Mouse (Mus musculus) liver, embryonic 12.5 days (tissue): ENCODE results near the gene Nphs1. TPM values are rescaled to one million over a fixed set of nuclear protein-coding genes. Genes with fewer than 3 reads are reported as not detected.
A peak's percentile ranks its signal among the peaks of the same experiment; 100 is the strongest.

ENCODE experiments used
- ATAC-seq: fragments of 200-750 bp; cut with Nextera tagmentation; 2 replicates; pipeline ENCODE4 v1.8.0; 2017; ENCODE audit warnings: moderate number of reproducible peaks, mild to moderate bottlenecking, moderate library complexity
- H3K27ac ChIP-seq: fragments of 300-500 bp; sonication (generic); 2 replicates; pipeline ENCODE4 v1.5.1; 2016; ENCODE audit warnings: mild to moderate bottlenecking
- H3K27me3 ChIP-seq: fragments of 300-500 bp; sonication (generic); replicated peaks from 2 replicates; pipeline ENCODE4 v1.6.1; 2016; ENCODE audit warnings: mild to moderate bottlenecking, moderate library complexity
- H3K36me3 ChIP-seq: fragments of 300-500 bp; sonication (generic); 2 replicates; pipeline ENCODE4 v1.6.1; 2016; ENCODE audit warnings: mild to moderate bottlenecking, moderate library complexity
- H3K4me1 ChIP-seq: fragments of 300-500 bp; sonication (generic); 2 replicates; pipeline ENCODE4 v1.6.1; 2016
- H3K4me2 ChIP-seq: fragments of 300-500 bp; sonication (generic); 2 replicates; pipeline ENCODE4 v1.6.1; 2016; ENCODE audit warnings: mild to moderate bottlenecking, moderate library complexity
- H3K4me3 ChIP-seq: fragments of 300-500 bp; sonication (generic); 2 replicates; pipeline ENCODE4 v1.5.1; 2016; ENCODE audit warnings: mild to moderate bottlenecking, moderate library complexity
- H3K9ac ChIP-seq: fragments of 300-500 bp; sonication (generic); 2 replicates; pipeline ENCODE4 v1.6.1; 2016; ENCODE audit warnings: mild to moderate bottlenecking, moderate library complexity
- H3K9me3 ChIP-seq: fragments of 300-500 bp; sonication (generic); replicated peaks from 2 replicates; pipeline ENCODE4 v1.6.1; 2016; ENCODE audit warnings: mild to moderate bottlenecking, moderate library complexity
- WGBS: fragments of 180-500 bp; shearing (Covaris S2); methylation state at CpG from one replicate; pipeline ENCODE4 v1.1.7; 2016; ENCODE audit not compliant: insufficient replicate concordance; 5-methylcytosine and 5-hydroxymethylcytosine counted together
- polyA plus RNA-seq: library from polyadenylated mRNA; unstranded; fragments of >200 nt; fragmentation: Nextera tagmentation; extraction: Ambion mirVana; gene quantifications from 2 replicates; pipeline ENCODE4 v1.2.1, GENCODE M21; 2016

Gene Nphs1
- polyA plus RNA-seq, 1 experiment from 2014 or later = 0.18 TPM

DNA sequence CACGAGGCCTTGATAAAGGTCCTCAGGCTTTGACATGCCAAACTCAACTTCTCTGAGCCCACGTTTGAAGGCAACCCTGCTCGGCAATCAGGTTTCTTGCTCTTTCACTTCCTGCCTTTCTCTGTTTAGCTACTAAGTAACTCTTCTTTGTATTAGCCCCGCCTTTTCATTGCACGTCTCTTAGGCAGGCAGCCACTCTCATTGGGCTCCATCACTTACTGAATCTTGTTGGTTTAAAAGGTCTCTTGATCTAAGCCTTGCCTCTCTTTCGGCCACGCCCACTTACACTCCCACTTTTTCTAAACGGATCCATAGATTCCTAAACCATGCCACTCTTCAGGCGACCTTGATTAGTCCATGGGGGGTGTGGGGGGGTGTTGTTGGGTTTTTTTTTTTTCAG lies 14.4 kb upstream of the Nphs1 start:
- H3K9me3 ChIP-seq = peaks cover 10% of the 10 kb centered on the region; the same call in 1 of the 2 replicates
- H3K9ac ChIP-seq = no peak overlapping the region
- ATAC-seq = no peak
- peak overlapping the region; percentile 78; the same call in 1 of the 2 replicates for H3K4me2 ChIP-seq
- peaks cover 20% of the 10 kb centered on the region for H3K4me1 ChIP-seq
- no peaks in the 10 kb centered on the region for H3K36me3 ChIP-seq
- no peak overlapping the region for H3K27ac ChIP-seq
- H3K4me3 ChIP-seq = no peak overlapping the region
- H3K27me3 ChIP-seq = peaks cover 85% of the 10 kb centered on the region
- WGBS = 15% methylated on average over 9 of the region's 9 CpGs

DNA sequence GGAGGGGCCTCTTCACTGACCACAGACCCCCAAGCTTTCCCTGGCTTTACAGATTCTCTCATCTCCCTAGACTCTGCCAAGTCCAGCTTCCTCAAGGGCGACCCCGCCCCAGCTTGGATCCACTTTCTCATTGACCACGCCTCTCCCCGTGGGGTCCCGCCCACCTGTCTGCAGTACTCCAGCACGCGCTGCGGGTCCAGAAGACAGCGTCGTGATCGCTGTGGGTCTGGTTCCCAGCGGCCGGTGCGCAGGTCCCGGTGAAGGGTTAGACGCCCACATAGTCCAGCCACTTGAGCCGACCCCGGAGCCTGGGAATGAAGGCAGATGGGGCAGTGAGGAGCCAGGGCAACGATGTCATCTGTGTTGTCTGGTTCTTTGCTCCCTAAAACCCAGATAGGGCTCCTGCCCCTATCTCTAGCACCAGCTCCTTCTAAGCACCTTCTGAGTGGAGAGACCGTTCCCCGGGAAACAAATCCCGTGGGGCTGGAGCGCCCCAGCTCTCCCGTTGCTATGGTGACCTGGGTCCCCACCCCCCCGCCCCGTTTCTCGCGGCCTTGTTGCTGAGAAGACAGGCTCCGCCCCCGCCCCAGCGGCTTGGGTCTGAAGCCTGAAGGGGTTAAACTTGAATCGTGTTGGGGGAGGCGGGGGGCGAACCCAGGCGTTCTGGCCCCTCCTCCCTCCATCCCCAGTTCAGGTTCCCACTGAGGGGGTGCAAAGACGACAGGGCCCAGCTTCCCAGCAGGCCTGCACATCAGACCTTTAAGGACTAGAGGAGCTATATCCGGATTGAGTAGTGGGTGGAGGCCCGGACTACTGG lies 13.8 kb upstream of the Nphs1 start:
- H3K36me3 ChIP-seq = no peaks in the 10 kb centered on the region
- peak overlapping the region; percentile 61 for H3K4me3 ChIP-seq
- peaks cover 10% of the 10 kb centered on the region; the same call in 1 of the 2 replicates for H3K9me3 ChIP-seq
- peaks cover 20% of the 10 kb centered on the region for H3K4me1 ChIP-seq
- peaks cover 79% of the 10 kb centered on the region for H3K27me3 ChIP-seq
- peak overlapping the region; percentile 78 for H3K4me2 ChIP-seq
- ATAC-seq = no peak
- H3K27ac ChIP-seq = no peak overlapping the region
- 2% methylated on average over 38 of the region's 38 CpGs for WGBS
- 0 out of 2 replicates have a peak overlapping the region, but pooled peaks have one; percentile 59 for H3K9ac ChIP-seq

DNA sequence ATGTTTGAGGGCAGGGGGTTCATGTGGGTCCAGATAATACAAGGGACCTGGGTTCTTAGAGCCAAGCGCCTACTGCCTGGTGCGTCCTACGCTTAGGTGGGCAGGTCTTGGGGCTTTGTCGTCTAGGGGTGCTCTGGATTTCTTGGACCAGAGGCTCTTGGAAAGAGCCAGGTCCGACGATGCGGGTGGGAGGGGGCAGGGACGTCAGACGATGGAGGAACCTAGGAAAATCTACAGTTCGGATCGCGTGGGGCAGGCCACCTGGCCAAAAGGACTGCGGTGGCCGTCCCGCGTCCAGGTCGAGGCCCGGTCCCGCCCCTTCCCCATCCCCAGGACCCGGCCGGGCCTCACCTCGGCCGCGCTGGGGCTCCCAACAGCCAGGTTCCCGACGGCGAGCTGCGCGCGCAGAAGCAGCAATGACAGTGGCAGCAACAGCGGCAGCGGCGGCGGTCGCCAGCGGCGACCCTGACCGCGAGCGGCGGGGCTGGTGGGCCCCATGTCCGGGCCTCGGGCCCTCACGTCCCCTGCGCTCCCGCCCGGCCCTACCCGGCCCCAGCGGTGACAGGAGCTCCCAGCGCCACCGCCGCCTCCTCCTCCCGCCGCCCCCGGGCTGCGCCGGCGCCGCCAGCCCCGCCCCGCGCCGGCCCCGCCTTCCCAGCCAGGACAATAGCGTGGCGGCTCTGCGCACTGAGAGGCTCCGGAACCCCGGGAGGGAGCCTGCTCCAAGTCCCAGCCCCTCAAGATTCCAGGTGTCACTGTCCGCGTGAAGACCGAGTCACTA lies 13.0 kb upstream of the Nphs1 start, which contains the start of gene Aplp1:
TSS of gene Aplp1 (minus strand) at position 565 of the 781 bp plus-strand sequence.
- Histone ChIP-seq H3K27ac (no peak within 1 kb of the TSS), H3K4me3 (peak within 1 kb of the TSS; percentile 61), H3K4me1 (peaks cover 20% of the 10 kb centered on the region), H3K36me3 (no peaks in the 10 kb centered on the region), H3K9me3 (peaks cover 10% of the 10 kb centered on the region; the same call in 1 of the 2 replicates), H3K4me2 (peak within 1 kb of the TSS; percentile 78), H3K9ac (peak within 1 kb of the TSS; percentile 59), H3K27me3 (peaks cover 80% of the 10 kb centered on the region)
- WGBS = under 1% methylated on average over 44 of the region's 72 CpGs
- ATAC-seq = peak; percentile 33

DNA sequence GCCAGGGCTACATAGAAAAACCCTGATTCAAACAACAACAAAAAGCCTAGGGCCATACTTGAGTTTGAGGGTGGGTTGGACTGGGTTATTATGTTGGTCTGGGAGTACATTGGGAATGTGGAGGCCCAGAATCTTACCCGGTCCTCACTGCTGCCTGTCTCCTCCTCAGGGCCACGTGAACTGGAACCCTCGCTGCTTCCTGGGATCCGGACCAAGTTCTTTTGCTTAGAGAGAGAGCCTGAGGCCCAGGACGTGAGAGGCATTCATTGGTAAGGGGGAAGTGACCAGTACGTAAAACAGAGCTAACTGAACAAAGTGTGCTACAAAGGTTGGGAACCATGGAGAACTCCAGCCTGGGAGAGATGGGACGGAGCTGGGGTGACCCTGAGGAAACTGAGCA lies 7.9 kb upstream of the Nphs1 start:
- 60% methylated on average over 7 of the region's 7 CpGs for WGBS
- H3K36me3 ChIP-seq = no peaks in the 10 kb centered on the region
- peaks cover 12% of the 10 kb centered on the region for H3K4me1 ChIP-seq
- H3K9me3 ChIP-seq = peaks cover 10% of the 10 kb centered on the region; the same call in 1 of the 2 replicates
- no peak overlapping the region for H3K27ac ChIP-seq
- ATAC-seq = no peak
- H3K9ac ChIP-seq = no peak overlapping the region
- peaks cover 80% of the 10 kb centered on the region for H3K27me3 ChIP-seq
- H3K4me3 ChIP-seq = no peak overlapping the region
- H3K4me2 ChIP-seq = no peak overlapping the region

DNA sequence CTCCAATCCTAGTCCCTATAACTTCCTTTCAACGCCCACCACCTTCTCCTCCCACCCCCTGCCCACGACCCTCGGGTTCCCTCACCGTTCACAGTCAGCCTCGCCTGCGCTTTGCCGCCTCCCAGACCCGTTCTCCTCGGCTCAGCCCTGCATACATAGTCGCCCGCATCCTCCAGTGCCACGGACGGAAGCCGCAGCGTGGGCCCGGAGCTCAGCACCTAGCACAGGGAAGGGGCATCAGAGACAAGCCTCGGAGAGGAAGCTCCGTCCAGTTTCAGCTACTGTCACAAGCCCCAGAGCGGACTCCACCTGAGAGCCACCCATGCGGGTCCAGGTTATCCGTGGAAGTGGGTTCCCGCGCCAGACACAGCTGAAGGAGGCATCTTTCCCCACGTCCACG lies 4.8 kb upstream of the Nphs1 start:
- H3K27me3 ChIP-seq = peaks cover 84% of the 10 kb centered on the region
- no peaks in the 10 kb centered on the region for H3K9me3 ChIP-seq
- 0 out of 2 replicates have a peak overlapping the region, but pooled peaks have one; percentile 8 for H3K4me3 ChIP-seq
- no peaks in the 10 kb centered on the region for H3K36me3 ChIP-seq
- WGBS = 18% methylated on average over 25 of the region's 25 CpGs
- H3K4me2 ChIP-seq = peak overlapping the region; percentile 49
- ATAC-seq = no peak
- peaks cover 6% of the 10 kb centered on the region for H3K4me1 ChIP-seq
- no peak overlapping the region for H3K27ac ChIP-seq
- H3K9ac ChIP-seq = no peak overlapping the region

DNA sequence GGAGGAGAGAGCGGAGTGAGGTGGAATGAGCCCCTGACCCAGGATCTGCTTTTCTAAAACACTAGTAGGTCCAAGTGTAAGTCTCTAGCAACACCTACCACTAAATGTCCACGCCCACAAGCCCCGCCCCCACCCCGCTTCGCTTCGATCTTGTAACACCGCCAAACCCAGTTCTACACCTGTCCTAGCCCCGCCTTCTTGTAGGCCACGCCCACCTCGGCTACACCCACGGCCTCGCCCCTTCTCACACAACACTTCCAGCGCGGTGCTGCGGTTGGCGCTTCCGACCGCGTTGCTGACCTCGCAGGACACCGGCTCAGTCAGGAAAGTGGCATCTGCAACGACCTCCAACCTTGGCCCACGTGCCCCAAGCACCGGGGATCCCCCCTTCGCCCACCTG lies 4.3 kb upstream of the Nphs1 start:
- Histone ChIP-seq H3K4me2 (peak overlapping the region; percentile 49), H3K27ac (no peak overlapping the region), H3K4me3 (peak overlapping the region; percentile 8; the same call in 1 of the 2 replicates), H3K9ac (no peak overlapping the region), H3K4me1 (peaks cover 6% of the 10 kb centered on the region), H3K9me3 (no peaks in the 10 kb centered on the region), H3K27me3 (peaks cover 88% of the 10 kb centered on the region), H3K36me3 (no peaks in the 10 kb centered on the region)
- 2% methylated on average over 25 of the region's 25 CpGs for WGBS
- peak; percentile 52; the same call in 1 of the 2 replicates for ATAC-seq

DNA sequence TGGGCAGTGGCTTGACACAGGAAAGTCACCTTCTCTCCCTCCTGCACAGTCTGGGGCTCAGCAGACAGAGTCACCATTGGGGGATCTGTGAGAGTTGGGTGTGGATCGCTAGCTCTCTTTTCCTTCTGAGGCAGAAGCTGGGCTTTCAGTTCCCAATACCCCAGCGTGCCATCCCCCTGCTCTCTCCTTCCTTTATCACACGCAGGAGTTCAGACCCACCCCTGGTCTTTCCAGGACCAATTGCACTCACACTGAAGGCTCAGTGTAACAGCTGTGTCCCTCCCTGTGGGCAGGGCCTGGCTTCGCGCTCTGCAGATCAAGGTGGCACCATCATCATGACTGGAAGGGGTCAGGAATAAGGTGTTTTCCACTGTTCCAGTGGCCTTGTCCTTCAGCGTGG lies 3.9 kb upstream of the Nphs1 start:
- no peak for ATAC-seq
- WGBS = 13% methylated on average over 6 of the region's 6 CpGs

DNA sequence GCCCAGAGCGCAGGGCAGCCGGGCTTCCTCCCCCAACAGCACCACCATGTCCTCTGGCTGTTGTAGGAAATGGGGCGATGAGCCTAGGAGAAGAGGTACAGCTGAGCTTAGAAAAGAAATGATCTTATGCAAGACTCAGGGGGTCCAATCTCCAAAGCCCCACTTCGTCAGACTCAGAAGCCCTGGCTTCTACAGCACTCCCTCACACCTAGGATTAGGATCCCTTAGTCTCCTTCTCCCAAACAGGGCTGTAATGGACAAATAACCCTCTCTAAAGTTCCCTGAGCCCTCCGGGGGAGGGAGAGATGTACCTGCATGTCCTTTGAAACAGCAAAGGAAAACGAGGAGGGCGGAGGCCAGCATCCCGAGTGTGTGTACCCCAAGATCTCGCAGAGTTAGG lies 1.6 kb upstream of the Nphs1 start:
- Histone ChIP-seq H3K36me3 (no peaks in the 10 kb centered on the region), H3K9ac (no peak overlapping the region), H3K9me3 (no peaks in the 10 kb centered on the region), H3K27ac (no peak overlapping the region), H3K27me3 (peaks cover 97% of the 10 kb centered on the region), H3K4me3 (no peak overlapping the region), H3K4me1 (peaks cover 6% of the 10 kb centered on the region), H3K4me2 (peak overlapping the region; percentile 4; the same call in 1 of the 2 replicates)
- ATAC-seq = no peak
- WGBS = 5% methylated on average over 9 of the region's 9 CpGs

More for the DNA sequence above, 3.9 kb upstream of the Nphs1 start:
- H3K4me3 ChIP-seq = no peak overlapping the region
- peaks cover 6% of the 10 kb centered on the region for H3K4me1 ChIP-seq
- H3K4me2 ChIP-seq = peak overlapping the region; percentile 49
- H3K36me3 ChIP-seq = no peaks in the 10 kb centered on the region
- peaks cover 93% of the 10 kb centered on the region for H3K27me3 ChIP-seq
- no peak overlapping the region for H3K9ac ChIP-seq
- no peak overlapping the region for H3K27ac ChIP-seq
- H3K9me3 ChIP-seq = no peaks in the 10 kb centered on the region

DNA sequence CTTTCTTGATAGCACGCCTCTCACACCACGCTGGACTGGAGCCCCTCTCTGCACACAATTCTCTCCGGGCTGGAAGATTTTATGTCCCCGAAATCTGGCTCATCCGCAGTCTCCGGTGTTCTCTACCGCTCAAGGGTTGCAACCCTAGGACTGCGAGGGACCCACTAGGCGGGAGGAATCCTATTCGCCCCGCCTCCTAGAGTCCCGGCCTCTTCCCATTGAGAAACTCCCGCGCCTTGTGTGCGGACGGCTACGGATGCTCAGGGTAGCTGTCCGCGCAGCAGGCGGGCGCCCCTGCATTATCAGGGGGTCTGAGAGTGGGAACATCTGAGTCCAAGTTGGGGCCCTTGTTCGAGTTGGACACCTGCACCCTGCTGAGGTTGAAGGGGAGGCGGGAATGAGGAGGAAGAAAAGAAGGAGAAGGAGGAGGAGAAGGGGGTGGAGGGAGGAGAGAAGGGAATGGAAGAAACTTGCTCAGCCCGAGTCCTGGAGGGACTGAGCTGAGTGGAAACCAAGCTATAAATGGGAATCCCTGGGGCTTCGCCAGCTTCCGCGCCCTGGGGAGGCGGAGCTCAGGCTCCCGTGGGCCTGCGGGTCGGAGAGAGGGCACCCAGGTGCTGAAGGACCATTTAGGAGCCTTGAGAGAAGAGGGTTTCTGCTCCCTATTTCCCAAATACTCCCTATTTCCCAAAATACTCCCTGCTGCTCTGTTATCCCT lies 1.0 kb upstream of the Nphs1 start:
- Histone ChIP-seq H3K27me3 (peaks cover 98% of the 10 kb centered on the region), H3K27ac (no peak overlapping the region), H3K4me1 (peaks cover 6% of the 10 kb centered on the region), H3K9me3 (no peaks in the 10 kb centered on the region), H3K9ac (no peak overlapping the region), H3K4me3 (no peak overlapping the region), H3K36me3 (no peaks in the 10 kb centered on the region), H3K4me2 (peak overlapping the region; percentile 4; the same call in 1 of the 2 replicates)
- WGBS = 3% methylated on average over 31 of the region's 31 CpGs
- no peak for ATAC-seq

DNA sequence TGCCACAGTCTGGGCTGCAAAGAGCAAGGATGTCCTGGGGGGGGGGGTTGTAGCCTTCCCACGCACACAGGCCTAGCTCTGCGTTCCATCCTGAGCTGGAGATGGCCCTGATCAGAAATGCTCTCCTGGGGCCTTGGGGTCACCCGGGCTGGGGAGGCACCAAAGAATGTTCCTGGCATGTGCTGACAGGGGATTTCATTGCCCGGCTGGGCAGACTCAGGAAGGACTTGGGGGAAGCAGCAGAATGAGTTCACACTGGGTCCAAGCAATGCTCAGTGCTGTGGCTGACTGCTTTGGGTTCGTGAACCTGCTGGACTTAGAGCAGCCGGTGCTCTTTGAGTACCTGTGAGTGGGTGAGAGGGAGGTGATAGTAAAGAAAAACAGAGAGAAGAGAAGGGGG lies 1.4 kb downstream of the Nphs1 start:
- WGBS = 49% methylated on average over 6 of the region's 6 CpGs
- Histone ChIP-seq H3K27me3 (peaks cover 99% of the 10 kb centered on the region), H3K4me3 (no peak overlapping the region), H3K9ac (no peak overlapping the region), H3K36me3 (no peaks in the 10 kb centered on the region), H3K4me1 (no peaks in the 10 kb centered on the region), H3K4me2 (no peak overlapping the region), H3K9me3 (no peaks in the 10 kb centered on the region), H3K27ac (no peak overlapping the region)
- ATAC-seq = no peak

DNA sequence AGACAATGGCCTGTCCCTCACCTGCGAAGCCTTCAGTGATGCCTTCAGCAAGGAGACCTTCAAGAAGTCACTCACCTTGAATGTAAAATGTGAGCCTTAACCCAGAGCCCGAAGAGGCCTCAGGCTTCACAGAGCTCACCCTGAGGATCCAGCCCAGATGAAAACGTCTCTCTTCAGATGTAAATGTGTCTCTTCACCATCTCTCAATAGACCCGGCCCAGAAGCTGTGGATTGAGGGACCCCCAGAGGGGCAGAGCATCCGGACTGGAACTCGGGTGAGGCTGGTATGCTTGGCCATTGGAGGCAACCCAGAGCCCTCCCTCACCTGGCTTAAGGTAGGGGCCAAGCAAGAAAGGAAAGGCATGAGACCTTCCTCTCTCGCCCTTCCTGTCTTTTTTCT lies 5.5 kb downstream of the Nphs1 start:
- no peak for ATAC-seq
- no peaks in the 10 kb centered on the region for H3K36me3 ChIP-seq
- H3K4me1 ChIP-seq = no peaks in the 10 kb centered on the region
- WGBS = 23% methylated on average over 7 of the region's 7 CpGs
- no peak overlapping the region for H3K27ac ChIP-seq
- no peak overlapping the region for H3K9ac ChIP-seq
- H3K27me3 ChIP-seq = peaks cover 100% of the 10 kb centered on the region
- H3K4me3 ChIP-seq = no peak overlapping the region
- H3K9me3 ChIP-seq = no peaks in the 10 kb centered on the region
- H3K4me2 ChIP-seq = no peak overlapping the region
